Mouse (Mus musculus) ovary, adult 18-20 months (tissue): Measurements from ENCODE around the gene Ccz1.

Source experiments
- DNase-seq: peaks from one replicate; pipeline ENCODE4 v3.0.0; 2022; ENCODE audit warnings: low spot score, mixed read lengths

Gene Ccz1

GRCm38 (mm10) chr5:143993849-143994248 is 20.8 kb downstream of the Ccz1 start:
- DNase-seq: no peak

- no peak for DNase-seq
Observed at GRCm38 (mm10) chr5:143993260-143993659, 21.4 kb downstream of the Ccz1 start.

GRCm38 (mm10) chr5:143992661-143993060 is 22.0 kb downstream of the Ccz1 start:
- no peak for DNase-seq

- no peak for DNase-seq
Observed at GRCm38 (mm10) chr5:143990086-143990485, 24.6 kb downstream of the Ccz1 start.

- DNase-seq: no peak
Observed at GRCm38 (mm10) chr5:143989046-143989445, 25.6 kb downstream of the Ccz1 start.

GRCm38 (mm10) chr5:143987596-143987995 is 27.1 kb downstream of the Ccz1 start:
- no peak for DNase-seq

GRCm38 (mm10) chr5:143985381-143985780 is 29.3 kb downstream of the Ccz1 start:
- DNase-seq: peak; percentile 83

GRCm38 (mm10) chr5:143982361-143982760 is 32.3 kb downstream of the Ccz1 start:
- DNase-seq: no peak

- no peak for DNase-seq
Observed at GRCm38 (mm10) chr5:143980858-143981257, 33.8 kb downstream of the Ccz1 start.

GRCm38 (mm10) chr5:143976726-143977431 is 37.8 kb downstream of the Ccz1 start:
- DNase-seq: no peak

- no peak for DNase-seq
Observed at GRCm38 (mm10) chr5:143976232-143976631, 38.4 kb downstream of the Ccz1 start.

- no peak for DNase-seq
Observed at GRCm38 (mm10) chr5:143975631-143975933, 39.1 kb downstream of the Ccz1 start.

- DNase-seq: peak; percentile 32
Observed at GRCm38 (mm10) chr5:143974931-143975630, 39.6 kb downstream of the Ccz1 start.

- no peak for DNase-seq
Observed at GRCm38 (mm10) chr5:143972628-143973027, 42.0 kb downstream of the Ccz1 start.

GRCm38 (mm10) chr5:143966671-143967070 is 48.0 kb downstream of the Ccz1 start:
- DNase-seq: no peak

- no peak for DNase-seq
Observed at GRCm38 (mm10) chr5:143965586-143966345, 48.9 kb downstream of the Ccz1 start.

GRCm38 (mm10) chr5:143961176-143961575 is 53.5 kb downstream of the Ccz1 start:
- DNase-seq: no peak

- no peak for DNase-seq
Observed at GRCm38 (mm10) chr5:143959551-143959950, 55.1 kb downstream of the Ccz1 start.

GRCm38 (mm10) chr5:143957101-143957500 is 57.6 kb downstream of the Ccz1 start:
- DNase-seq: no peak

GRCm38 (mm10) chr5:143950016-143950415 is 64.7 kb downstream of the Ccz1 start:
- no peak for DNase-seq

- DNase-seq: no peak
Observed at GRCm38 (mm10) chr5:143948361-143948760, 66.3 kb downstream of the Ccz1 start.

- DNase-seq: no peak
Observed at GRCm38 (mm10) chr5:143943231-143944125, 71.2 kb downstream of the Ccz1 start.
